Mouse (Mus musculus) ES-E14 (cell line): Measurements from ENCODE around the gene Mknk2. TPM values are rescaled to one million over a fixed set of nuclear protein-coding genes. Genes with fewer than 3 reads are reported as not detected.
A peak's percentile ranks its signal among the peaks of the same experiment; 100 is the strongest.

Source experiments
- DNase-seq: peaks from one replicate; pipeline ENCODE4 v3.0.0-alpha.2; 2013; ENCODE audit warnings: low read depth, low spot score
- H3K27ac ChIP-seq: 2 replicates; pipeline ENCODE4 v1.5.1; 2012; ENCODE audit warnings: low read depth, mild to moderate bottlenecking, low read length, moderate library complexity, mixed read lengths; ENCODE audit not compliant: poor library complexity, insufficient read depth, severe bottlenecking
- H3K36me3 ChIP-seq: 2 replicates; pipeline ENCODE4 v1.6.1; 2012; ENCODE audit warnings: mild to moderate bottlenecking, low read length, moderate library complexity, mixed read lengths; ENCODE audit not compliant: control insufficient read depth, poor library complexity, insufficient read depth, severe bottlenecking
- H3K4me1 ChIP-seq, 2 experiments: fragments of 150-350 bp in 1 of 2; sonication (generic) in 1 of 2; 2 replicates each; pipeline ENCODE4 v1.6.1; 2012; ENCODE audit warnings: low read length in 2 of 2, mild to moderate bottlenecking in 1 of 2, mixed read lengths in 1 of 2; ENCODE audit not compliant: control insufficient read depth in 2 of 2, insufficient read depth in 2 of 2, poor library complexity in 1 of 2
- H3K4me3 ChIP-seq, 2 experiments: fragments of 150-350 bp in 1 of 2; sonication (generic) in 1 of 2; 2 replicates each; pipeline ENCODE4 v1.5.1; 2012; ENCODE audit warnings: low read length in 2 of 2, low read depth in 1 of 2, mild to moderate bottlenecking in 1 of 2, mixed read lengths in 1 of 2; ENCODE audit not compliant: insufficient read depth in 1 of 2, poor library complexity in 1 of 2, severe bottlenecking in 1 of 2
- H3K9ac ChIP-seq: 2 replicates; pipeline ENCODE4 v1.6.1; 2012; ENCODE audit warnings: low read depth, mild to moderate bottlenecking, low read length, mixed read lengths; ENCODE audit not compliant: poor library complexity, insufficient read depth, severe bottlenecking
- H3K9me3 ChIP-seq: fragments of 150-350 bp; sonication (generic); 2 replicates; pipeline ENCODE4 v1.6.1; 2012; ENCODE audit warnings: low read depth, mild to moderate bottlenecking, low read length; ENCODE audit not compliant: control insufficient read depth, insufficient read depth
- CHD2 ChIP-seq: IDR thresholded peaks from 2 replicates; pipeline ENCODE4 v1.6.1; 2014; ENCODE audit warnings: mild to moderate bottlenecking, low read depth, low read length, inconsistent platforms
- HCFC1 ChIP-seq: IDR thresholded peaks from 2 replicates; pipeline ENCODE4 v1.6.1; 2012; ENCODE audit warnings: low read length, inconsistent platforms, borderline replicate concordance; ENCODE audit not compliant: insufficient read depth
- MAFK ChIP-seq: IDR thresholded peaks from 2 replicates; pipeline ENCODE4 v1.6.1; 2014; ENCODE audit warnings: mild to moderate bottlenecking, low read depth, low read length, inconsistent platforms; ENCODE audit not compliant: insufficient read depth
- ZC3H11A ChIP-seq: IDR thresholded peaks from 2 replicates; pipeline ENCODE4 v1.6.1; 2012; ENCODE audit warnings: low read depth, mild to moderate bottlenecking, inconsistent platforms, low read length, borderline replicate concordance
- ZNF384 ChIP-seq: IDR thresholded peaks from 2 replicates; pipeline ENCODE4 v1.6.1; 2012; ENCODE audit warnings: low read depth, low read length, inconsistent platforms
- in situ Hi-C, 2 experiments: fragments of 600-800 bp; cut with MboI; formaldehyde crosslinking; loops; one replicate each; pipeline ENCODE4 v1.15.1; 2025; ENCODE audit warnings: low sequenced_read_pairs in 2 of 2, inconsistent platforms in 1 of 2; ENCODE audit not compliant: unreplicated experiment in 2 of 2
- total RNA-seq: library from RNA; depleted of rRNA; stranded (reverse); fragments of 300-350 nt; gene quantifications from 2 replicates; pipeline ENCODE4 v1.2.3, GENCODE M21; 2012

The Mknk2 gene
- total RNA-seq, 1 experiment = 40.7 TPM

DNA sequence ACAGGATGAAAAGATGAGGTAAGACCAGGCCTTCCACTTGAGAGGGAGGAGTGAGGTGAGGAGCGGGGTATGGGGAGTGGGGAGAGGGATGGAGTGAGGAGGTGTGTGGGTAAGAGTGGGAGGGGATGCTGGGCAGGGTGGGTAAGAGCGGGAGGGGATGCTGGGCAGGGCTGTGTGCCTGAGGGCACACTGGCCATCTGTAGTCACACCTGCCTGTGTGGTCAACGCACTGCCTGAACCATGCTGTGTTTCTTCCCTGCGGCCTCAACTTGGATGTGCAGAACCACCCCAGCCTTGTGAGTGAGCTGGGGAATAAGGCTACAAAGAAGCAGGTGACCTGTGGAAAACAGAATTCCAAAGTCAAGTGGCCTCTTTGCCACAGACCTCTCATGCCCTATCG, 26.5 kb upstream of the Mknk2 start:
- Histone ChIP-seq H3K36me3 (peaks cover 32% of the 10 kb centered on the region), H3K9ac (no peak overlapping the region), H3K9me3 (no peaks in the 10 kb centered on the region), H3K4me3 (no peak overlapping the region), H3K4me1 (peaks cover 3 to 4% of the 10 kb centered on the region in 2 experiments; a peak in 1 of 4 replicates), H3K27ac (no peak overlapping the region)
- no peak for DNase-seq
- in situ Hi-C loops = no loop called here
- TF ChIP-seq CHD2 = no peak
- no peak for TF ChIP-seq HCFC1
- no peak for TF ChIP-seq ZC3H11A
- TF ChIP-seq MAFK = no peak
- no peak for TF ChIP-seq ZNF384

DNA sequence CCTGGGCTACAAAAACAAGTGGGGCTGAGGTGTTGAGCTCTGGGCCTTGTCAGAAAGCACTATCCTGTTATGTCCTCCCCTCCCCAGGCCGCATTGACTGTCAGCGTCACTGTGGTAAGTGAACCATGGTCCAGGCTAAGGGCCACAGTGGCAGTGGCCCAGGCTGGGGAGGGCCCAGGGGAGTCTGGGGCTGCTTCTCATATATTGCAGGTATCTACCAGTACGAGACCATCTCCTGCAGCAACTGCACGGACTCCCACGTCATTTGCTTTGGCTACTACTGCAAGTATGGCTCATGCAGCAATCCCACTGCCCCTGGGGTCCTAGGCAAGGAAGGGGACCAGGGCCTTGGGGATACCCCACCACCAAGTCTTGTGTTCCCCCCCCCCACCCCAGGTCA, 25.7 kb upstream of the Mknk2 start:
- Histone ChIP-seq H3K27ac (no peak overlapping the region), H3K4me3 (no peak overlapping the region)
- in situ Hi-C loops = no loop called here

DNA sequence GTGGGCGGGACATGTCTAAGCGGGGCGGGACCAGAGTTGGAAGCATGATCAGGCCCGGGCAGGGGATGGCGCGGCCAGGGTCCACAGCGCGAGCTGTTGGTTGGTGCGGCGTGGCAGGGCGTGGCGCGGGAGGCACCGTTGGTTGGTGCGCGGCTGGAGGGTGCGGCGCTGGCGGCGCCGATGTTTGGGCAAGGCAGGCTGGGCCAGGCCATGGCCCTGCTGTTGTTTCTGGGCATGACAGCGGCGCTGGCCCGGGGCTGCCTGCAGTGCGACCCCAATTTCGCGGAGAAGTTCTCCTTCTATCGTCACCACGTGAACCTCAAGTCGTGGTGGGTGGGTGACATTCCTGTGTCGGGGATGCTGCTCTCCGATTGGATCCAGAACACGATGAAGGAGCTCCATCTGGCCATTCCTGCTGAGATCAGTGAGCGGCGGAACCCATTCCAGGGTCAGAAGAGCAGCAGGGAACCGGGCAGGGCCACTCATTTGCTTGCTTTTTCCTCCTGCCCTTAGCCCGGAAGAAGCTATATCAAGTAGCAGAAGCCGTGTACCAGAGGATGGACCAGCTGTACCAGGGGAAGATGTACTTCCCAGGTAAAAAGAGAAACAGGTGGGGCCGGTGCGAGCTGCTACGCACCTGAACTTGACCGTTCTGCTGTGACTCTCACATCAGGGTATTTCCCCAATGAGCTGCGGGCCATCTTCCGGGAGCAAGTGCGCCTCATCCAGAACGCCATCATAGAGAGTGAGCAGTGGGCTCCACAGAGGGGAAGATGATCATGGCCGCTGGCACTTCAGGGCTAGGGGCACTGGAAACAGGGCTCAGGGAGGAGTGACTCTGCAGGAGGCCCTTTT, 24.9 kb upstream of the Mknk2 start:
- H3K9me3 ChIP-seq = no peaks in the 10 kb centered on the region
- H3K4me1 ChIP-seq = peaks cover 3 to 4% of the 10 kb centered on the region in 2 experiments; a peak in 1 of 4 replicates
- in situ Hi-C loops = no loop called here
- peak overlapping the region; percentile 68 to 94 for H3K4me3 ChIP-seq
- TF ChIP-seq ZC3H11A = no peak
- TF ChIP-seq CHD2 = no peak
- no peak; the same call in 1 of the 2 replicates for TF ChIP-seq HCFC1
- TF ChIP-seq ZNF384 = peak; percentile 44; the same call in 1 of the 2 replicates
- TF ChIP-seq MAFK = no peak
- DNase-seq = peak; percentile 89
- peaks cover 15% of the 10 kb centered on the region for H3K36me3 ChIP-seq
- peak overlapping the region; percentile 59 for H3K9ac ChIP-seq
- H3K27ac ChIP-seq = no peak overlapping the region; the same call in none of the 2 replicates

More for the DNA sequence above, 25.7 kb upstream of the Mknk2 start:
- TF ChIP-seq ZC3H11A = no peak
- TF ChIP-seq ZNF384 = no peak
- no peak for TF ChIP-seq HCFC1
- TF ChIP-seq MAFK = no peak
- TF ChIP-seq CHD2 = no peak
- DNase-seq = no peak
- peaks cover 3 to 4% of the 10 kb centered on the region in 2 experiments; a peak in 1 of 4 replicates for H3K4me1 ChIP-seq
- H3K9ac ChIP-seq = no peak overlapping the region
- no peaks in the 10 kb centered on the region for H3K9me3 ChIP-seq
- H3K36me3 ChIP-seq = peaks cover 24% of the 10 kb centered on the region

DNA sequence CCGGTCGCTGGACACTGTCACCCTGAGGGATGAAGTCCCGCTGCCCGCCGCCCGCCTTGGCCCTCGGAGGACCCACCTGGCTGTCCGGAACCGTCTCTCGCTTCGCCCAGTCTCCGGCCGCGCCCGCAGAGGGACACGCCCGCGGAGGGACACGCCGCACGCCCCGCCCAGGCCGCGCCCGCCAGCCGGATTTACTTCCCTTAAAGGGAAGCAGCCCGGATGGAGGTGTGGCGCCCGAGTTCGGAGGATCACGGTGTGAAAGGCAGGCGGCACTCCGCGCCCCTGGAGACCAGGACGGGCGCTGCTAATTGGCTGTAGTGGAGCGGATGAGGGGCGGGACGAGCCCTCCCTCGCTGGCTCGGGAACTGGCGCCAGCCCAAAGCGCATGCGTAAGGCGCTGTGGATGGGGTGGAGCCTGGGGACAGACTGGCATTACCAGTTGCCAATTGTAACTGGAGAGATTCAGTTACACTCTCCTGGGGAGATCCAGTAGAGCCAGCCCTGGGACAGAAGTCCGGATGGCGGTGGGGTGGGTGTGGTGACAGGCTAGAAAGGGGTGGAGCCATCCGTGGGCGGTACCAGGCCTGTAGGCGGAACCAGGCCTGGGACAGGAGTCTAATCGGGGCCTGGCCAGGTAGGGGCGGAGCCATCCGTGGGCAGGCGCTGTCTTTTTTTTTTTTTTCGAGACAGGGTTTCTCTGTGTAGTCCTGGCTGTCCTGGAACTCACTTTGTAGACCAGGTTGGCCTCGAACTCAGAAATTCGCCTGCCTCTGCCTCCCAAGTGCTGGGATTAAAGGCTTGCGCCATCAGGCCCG, 24.0 kb upstream of the Mknk2 start, which contains the start of the genes Mob3a and Izumo4:
Mob3a (minus strand) TSS at position 257 of the 815 bp plus-strand sequence.
Izumo4 (plus strand) TSS at position 464 of the 815 bp plus-strand sequence.
- Histone ChIP-seq H3K36me3 (peaks cover 7% of the 10 kb centered on the region), H3K4me3 (peak within 1 kb of the TSS; percentile 70 to 94), H3K4me1 (peaks cover 3 to 4% of the 10 kb centered on the region in 2 experiments; a peak in 1 of 4 replicates), H3K9ac (peak within 1 kb of the TSS; percentile 72), H3K27ac (no peak within 1 kb of the TSS; the same call in none of the 2 replicates), H3K9me3 (no peaks in the 10 kb centered on the region)
- in situ Hi-C loops = no loop called here
- TF ChIP-seq ZC3H11A (no peak), ZNF384 (peak; percentile 92), MAFK (no peak), HCFC1 (0 out of 2 replicates have a peak, but pooled peaks have one; percentile 16)
- peak; percentile 97 for DNase-seq
